Mouse (Mus musculus) bone marrow macrophage, adult 2 months (primary cell): ENCODE data around the gene Npr1. TPM values are rescaled to one million over a fixed set of nuclear protein-coding genes. Genes with fewer than 3 reads are reported as not detected.
A peak's percentile ranks its signal among the peaks of the same experiment; 100 is the strongest.

Experiments
- H3K27ac ChIP-seq: 2 replicates; pipeline ENCODE4 v1.5.1; 2012; ENCODE audit warnings: low read depth, low read length; ENCODE audit not compliant: insufficient read depth
- H3K4me1 ChIP-seq: 2 replicates; pipeline ENCODE4 v1.6.1; 2012; ENCODE audit warnings: low read length; ENCODE audit not compliant: control insufficient read depth, insufficient read depth
- H3K4me3 ChIP-seq: 2 replicates; pipeline ENCODE4 v1.5.1; 2012; ENCODE audit warnings: mild to moderate bottlenecking, low read length, moderate library complexity; ENCODE audit not compliant: insufficient read depth
- CTCF ChIP-seq: IDR thresholded peaks from 2 replicates; pipeline ENCODE4 v1.5.1; 2012; ENCODE audit warnings: low read depth, mild to moderate bottlenecking, low read length, moderate library complexity
- POLR2A ChIP-seq: IDR thresholded peaks from 2 replicates; pipeline ENCODE4 v1.6.1; 2012; ENCODE audit warnings: mild to moderate bottlenecking, low read depth, low read length, borderline replicate concordance
- polyA plus RNA-seq: library from polyadenylated mRNA; stranded (reverse); fragments of >200 nt; gene quantifications from 2 replicates; pipeline ENCODE4 v1.2.4, GENCODE M21; 2012; ENCODE audit not compliant: missing spikeins, insufficient read depth, insufficient read length

Gene Npr1
- polyA plus RNA-seq, 1 experiment, result 0.17 TPM

GRCm38 (mm10) chr3:90459727-90460126, 5.9 kb downstream of the Npr1 start:
- H3K27ac ChIP-seq, result no peak overlapping the region
- peaks cover 19% of the 10 kb centered on the region for H3K4me1 ChIP-seq
- TF ChIP-seq POLR2A (no peak), CTCF (no peak)
- H3K4me3 ChIP-seq, result no peak overlapping the region

GRCm38 (mm10) chr3:90454931-90455330, 10.7 kb downstream of the Npr1 start:
- TF ChIP-seq POLR2A, result no peak
- TF ChIP-seq CTCF, result no peak
- Histone ChIP-seq H3K4me3 (no peak overlapping the region), H3K27ac (no peak overlapping the region), H3K4me1 (peaks cover 16% of the 10 kb centered on the region)

DNA sequence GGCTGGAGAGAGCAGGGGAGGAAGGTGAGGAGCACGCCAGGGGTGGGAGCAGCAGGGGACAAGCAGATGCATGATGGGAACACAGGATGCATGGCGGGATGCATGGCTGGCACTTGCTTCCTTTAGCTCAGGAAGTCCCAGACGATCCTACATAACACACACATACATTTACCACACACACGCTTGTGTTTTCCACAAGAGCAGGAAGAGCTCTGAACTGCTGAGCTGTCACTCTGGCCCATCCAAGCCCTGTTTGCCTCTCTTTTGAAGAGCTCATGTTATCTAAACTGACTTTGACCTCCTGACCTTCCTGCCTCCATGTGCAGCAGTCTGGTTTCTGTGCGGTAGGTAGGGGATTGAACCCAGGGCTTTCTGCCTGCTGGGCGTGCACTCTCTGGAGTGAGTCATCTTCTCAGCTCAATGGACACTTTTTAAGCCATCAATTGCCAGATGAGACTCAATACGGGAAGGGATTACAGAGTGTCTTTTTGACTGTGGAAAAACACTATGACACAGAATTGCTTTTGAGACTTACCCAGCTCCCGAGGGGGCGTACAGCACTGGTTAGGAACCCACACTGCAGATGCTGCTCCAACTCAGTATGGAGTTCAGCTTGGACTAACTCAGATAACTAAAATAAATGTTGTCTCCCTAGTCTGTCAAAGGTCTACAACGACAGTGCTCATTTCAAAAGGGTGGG, 14.1 kb downstream of the Npr1 start:
- peaks cover 5% of the 10 kb centered on the region; the same call in 1 of the 2 replicates for H3K4me1 ChIP-seq
- H3K27ac ChIP-seq, result no peak overlapping the region
- no peak overlapping the region for H3K4me3 ChIP-seq
- no peak for TF ChIP-seq CTCF
- no peak for TF ChIP-seq POLR2A

DNA sequence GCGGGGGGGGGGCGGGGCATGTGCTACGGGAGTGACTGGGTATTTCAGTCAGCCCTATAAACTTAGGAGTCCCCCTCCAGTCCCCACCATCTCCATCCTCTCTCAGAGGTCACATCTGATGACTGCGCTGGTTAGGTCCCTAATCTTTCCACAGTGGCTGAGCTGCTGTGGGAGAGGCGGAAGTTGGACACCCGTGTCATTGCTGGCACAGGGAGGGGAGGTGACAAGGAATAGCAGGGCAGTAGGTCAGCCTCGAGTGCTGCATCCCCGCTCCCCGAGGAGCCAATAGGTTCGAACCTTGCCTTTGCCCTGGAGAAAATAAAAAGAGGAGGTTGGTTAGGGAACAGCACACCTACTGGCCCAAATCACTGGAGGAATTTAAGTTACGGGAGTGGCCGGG, 14.8 kb downstream of the Npr1 start:
- Histone ChIP-seq H3K4me3 (no peak overlapping the region), H3K4me1 (peaks cover 5% of the 10 kb centered on the region), H3K27ac (no peak overlapping the region)
- TF ChIP-seq CTCF (no peak), POLR2A (no peak)

GRCm38 (mm10) chr3:90448626-90449025, 17.0 kb downstream of the Npr1 start:
- Histone ChIP-seq H3K4me1 (peaks cover 5% of the 10 kb centered on the region), H3K27ac (no peak overlapping the region), H3K4me3 (no peak overlapping the region)
- TF ChIP-seq CTCF (no peak), POLR2A (no peak)

GRCm38 (mm10) chr3:90447123-90447494, 18.6 kb downstream of the Npr1 start:
- peak overlapping the region; percentile 35; the same call in 1 of the 2 replicates for H3K27ac ChIP-seq
- peaks cover 5% of the 10 kb centered on the region for H3K4me1 ChIP-seq
- TF ChIP-seq CTCF (no peak), POLR2A (no peak)
- no peak overlapping the region for H3K4me3 ChIP-seq

- Histone ChIP-seq H3K4me3 (no peak overlapping the region), H3K4me1 (peaks cover 5% of the 10 kb centered on the region), H3K27ac (peak overlapping the region; percentile 35)
- TF ChIP-seq POLR2A (no peak), CTCF (no peak)
Measured at GRCm38 (mm10) chr3:90446389-90447122, 19.1 kb downstream of the Npr1 start.

DNA sequence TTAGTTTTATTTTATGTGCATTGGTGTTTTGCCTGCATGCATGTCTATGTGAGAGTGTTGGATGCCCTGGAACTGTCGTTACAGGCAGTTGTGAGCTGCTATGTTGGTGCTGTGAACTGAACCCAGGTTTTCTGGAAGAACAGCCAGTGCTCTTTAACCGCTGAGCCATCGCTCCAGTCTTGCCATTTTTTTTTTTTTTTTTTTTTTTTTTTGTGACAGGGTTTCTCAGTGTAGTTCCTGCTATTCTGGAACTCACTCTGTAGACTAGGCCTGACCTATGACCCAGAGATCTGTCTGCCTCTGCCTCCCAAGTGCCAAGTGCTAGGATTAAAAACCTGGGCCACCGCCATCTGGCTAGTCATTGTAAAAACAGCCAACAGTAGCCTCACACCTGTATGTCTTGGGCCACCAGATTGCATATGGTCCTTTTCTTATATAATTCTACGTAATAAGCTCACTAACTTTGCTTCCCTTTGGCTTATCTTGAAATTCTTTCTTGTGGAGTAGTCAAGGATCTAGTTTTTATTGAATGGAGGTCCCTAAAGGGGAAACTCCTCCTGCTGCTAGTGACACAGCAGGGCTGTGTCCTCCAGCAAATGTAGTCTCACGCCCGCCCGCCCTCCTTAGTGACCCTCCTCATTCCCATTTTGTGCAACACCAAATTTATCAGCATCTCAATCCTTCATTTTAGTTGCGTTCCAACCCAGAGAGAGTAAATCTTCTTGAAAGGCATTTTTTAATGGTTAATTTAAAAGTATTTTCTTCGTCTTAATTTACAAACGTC, 20.1 kb downstream of the Npr1 start:
- Histone ChIP-seq H3K4me3 (no peak overlapping the region), H3K4me1 (no peaks in the 10 kb centered on the region; the same call in 1 of the 2 replicates), H3K27ac (peak overlapping the region; percentile 55)
- TF ChIP-seq CTCF (no peak), POLR2A (no peak)

- no peak overlapping the region for H3K4me3 ChIP-seq
- TF ChIP-seq CTCF (no peak), POLR2A (no peak)
- no peak overlapping the region for H3K27ac ChIP-seq
- no peaks in the 10 kb centered on the region; the same call in 1 of the 2 replicates for H3K4me1 ChIP-seq
Measured at GRCm38 (mm10) chr3:90443977-90444376, 21.7 kb downstream of the Npr1 start.
